Mouse (Mus musculus) 3T3-L1 (cell line): Measurements from ENCODE around the gene Fkbp15.

Experiments used
- DNase-seq: peaks from one replicate; pipeline ENCODE4 v3.0.0-alpha.2; 2015; ENCODE audit warnings: low read depth, low spot score

The Fkbp15 gene

DNA sequence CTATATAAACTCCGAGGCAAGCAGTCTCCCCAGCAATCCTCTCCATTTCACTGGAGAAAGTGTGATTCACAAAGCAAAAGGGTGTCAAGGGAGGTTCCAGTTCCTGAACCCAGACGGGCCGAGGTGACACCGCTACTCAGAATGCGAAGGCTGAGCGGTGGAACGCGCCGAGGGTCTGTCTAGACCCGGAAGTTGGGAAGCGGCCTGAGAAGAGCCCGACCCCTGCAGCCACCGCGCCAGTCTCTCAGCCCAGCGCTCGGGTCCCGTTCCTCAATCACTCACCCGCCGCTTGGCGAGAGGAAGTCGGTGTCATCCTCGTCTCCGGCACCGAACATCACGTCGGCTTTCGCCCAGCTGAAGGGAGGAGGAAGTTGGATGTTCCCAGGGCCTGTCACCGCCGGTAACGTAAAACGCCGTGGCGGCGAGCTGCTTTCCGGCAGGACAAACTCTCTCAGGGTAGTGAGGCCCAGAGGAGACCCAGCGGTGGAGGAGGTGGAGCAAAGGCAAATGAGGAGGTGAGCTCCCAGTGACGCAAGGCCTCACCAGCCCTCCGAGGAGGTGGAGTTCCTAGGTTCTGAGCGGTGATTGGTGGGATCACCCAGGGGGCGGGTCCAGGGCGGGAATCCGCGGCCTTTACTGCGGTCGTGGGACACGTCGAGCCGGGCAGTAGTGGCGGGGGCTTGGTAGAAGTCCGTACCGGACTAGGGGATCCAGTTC lies at the start of gene Fkbp15, which contains the start of gene Slc31a1:
TSS of gene Fkbp15 (minus strand) at position 461 of the 717 bp plus-strand sequence.
TSS of gene Slc31a1 (plus strand) at position 640 of the 717 bp plus-strand sequence.
- DNase-seq = peak; percentile 99

DNA sequence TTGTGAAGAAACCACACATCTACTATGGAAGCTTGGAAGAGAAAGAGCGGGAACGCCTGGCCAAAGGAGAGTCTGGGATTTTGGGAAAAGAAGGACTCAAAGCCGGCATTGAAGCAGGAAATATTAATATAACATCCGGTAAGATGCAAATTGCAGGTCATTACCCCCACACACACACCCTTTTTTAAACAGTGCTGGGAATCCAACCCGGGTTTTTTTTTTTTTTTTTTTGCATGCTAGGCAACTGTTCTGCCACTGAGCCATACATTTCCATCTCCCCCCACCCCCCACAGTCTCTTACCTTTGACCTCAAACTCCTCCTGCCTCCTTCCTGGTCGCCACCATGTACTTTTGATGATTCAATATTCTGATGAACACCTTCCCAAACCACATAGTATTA lies 49.3 kb upstream of the Fkbp15 start:
- DNase-seq = no peak

DNA sequence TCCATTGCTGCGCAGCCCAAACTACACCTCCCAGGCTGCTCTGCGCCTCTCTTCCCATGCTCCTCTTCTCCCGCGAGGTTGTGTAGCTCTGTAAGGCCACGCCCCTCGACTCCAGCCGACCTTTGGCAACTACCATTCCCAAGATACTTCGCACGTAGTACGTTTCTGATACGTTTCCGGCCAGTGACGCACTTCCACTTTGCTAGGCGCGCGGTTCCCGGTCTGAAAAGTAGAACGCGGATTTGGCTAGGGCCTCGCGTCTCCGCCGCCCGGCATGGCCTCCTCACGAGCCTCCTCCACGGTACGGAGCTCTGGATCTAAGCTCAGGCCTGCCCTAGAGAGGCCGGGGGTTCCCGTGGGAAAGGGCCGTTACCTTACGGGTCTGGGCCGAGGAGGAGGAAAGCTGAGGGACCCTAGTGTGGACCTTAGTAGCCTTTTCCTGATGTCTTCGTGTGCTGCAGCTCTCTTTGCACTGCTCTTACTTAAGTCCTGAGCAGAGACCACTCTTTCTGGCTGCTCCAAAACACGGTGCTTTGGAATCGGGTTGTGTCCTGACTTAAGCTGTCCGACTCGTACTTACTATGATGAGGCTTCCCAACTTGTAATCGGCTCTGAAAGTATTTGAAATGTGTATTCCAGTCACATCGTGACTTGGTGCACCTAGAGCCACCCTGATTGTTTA lies 48.4 kb upstream of the Fkbp15 start, which contains the start of the genes Cdc26 and Prpf4:
TSS of gene Cdc26 (minus strand) at position 42 of the 682 bp plus-strand sequence.
TSS of gene Prpf4 (plus strand) at position 197 of the 682 bp plus-strand sequence.
- peak; percentile 100 for DNase-seq

DNA sequence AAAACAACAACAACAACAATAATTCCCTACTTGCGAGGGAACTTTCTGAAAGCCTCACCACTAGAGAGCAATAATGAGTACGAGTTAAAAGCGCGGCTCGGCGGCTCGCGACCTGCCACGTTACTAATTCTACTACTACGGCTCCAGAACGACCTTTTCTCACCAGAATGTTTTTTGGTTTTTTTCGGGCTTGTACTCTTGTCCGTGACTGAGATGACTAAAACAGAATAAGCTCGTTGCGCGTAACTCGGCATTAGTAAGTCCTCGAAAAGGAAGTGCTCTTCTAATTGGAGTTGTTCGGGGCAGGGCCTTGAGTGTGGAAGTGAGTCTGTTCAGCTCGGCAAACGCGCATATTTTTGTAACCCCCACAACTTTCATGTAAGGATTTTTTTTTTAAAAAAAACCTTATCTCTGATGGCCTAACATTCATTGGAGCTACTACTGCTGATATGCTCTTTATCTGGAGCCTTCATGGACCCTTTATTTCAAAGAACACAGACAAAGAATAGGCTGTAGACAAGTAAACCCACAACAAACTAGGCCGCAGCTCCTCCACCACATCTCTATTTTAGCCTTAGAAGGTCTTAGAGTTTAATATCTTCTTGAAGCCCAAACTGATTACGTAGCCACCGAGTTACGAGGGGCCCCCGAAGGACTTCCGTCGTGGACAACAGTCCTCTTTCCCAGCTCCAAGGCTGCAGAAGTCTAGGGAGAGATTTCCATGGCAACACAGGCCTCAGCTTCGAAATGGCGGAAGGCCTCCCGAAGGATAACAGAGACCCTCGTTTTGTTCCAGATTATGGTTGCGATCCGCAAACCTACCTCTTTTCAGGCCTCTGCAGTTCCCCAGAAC lies 47.6 kb upstream of the Fkbp15 start:
- DNase-seq = peak; percentile 70

DNA sequence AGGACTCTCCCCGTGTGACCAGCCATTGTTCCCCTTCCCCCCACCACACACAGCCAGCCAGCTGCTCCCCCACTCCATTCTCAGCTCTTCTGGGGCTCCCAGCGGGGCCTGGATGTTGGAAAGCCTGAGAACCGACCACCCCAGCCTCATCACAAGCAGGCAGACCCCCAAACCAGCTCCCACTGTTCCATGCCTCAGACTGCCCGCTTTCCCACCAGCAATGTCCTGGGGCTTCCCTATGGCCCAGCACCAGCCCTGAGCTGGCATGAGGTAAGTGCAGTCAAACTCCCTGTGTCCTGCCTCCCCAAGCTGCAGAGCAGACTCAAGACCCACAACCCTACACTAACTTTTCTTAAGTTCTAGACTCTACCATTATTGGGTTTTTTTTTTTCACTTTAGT lies 45.8 kb upstream of the Fkbp15 start:
- DNase-seq = no peak

DNA sequence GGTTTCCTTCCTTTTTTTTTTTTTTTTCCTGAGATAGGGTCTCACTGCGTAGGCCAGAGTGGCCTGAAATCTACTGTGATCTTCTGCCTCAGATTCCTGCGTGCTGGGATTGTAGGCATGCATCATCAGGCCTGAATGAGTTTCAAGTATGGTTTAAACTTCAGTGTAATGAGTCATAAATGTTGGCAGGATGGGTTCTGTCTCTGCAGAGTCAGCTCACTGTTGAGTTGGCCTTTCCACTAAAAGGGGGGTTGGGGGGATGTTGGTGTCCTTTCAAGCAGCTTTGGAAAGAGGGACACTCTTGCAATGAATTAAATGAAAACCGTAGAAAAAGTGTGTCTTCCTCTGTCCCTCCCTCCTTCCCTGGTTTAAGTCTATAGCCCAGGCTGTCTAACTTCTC lies 38.6 kb upstream of the Fkbp15 start:
- DNase-seq = peak; percentile 94

DNA sequence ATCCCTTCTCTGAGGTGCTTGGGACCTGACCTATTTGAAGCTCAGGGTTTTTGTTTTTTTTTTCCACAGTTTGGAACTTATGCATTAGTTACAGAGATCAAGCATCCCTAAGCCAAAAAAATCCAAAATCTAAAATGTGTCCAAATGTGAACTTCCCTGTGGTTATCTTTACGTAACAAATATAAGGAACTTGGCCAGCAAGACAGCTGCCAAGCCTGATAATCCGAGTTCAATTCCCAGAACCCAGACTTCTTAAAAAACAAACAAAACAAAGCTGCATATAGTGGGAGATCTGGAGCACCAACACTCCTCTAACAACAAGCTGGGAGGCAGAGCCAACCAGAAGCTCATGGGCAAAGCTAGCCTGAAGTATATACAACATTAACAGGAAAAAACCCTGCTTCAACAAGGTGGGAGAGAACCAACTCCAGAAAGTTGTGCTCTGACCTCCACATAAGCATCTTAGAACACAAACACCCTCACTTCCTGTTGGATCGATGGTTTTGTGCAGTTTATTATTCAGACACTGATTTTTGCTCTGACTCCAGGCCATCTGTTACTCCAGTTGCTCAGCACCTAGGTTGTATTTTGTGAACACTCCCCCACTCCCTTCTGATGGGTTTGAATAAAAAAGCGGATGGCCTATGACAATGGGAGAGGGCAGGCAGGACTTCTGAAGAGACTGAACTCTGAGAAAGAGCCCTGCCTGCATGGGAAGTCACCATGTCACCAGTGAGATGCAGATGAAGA lies 37.4 kb upstream of the Fkbp15 start:
- DNase-seq = no peak

DNA sequence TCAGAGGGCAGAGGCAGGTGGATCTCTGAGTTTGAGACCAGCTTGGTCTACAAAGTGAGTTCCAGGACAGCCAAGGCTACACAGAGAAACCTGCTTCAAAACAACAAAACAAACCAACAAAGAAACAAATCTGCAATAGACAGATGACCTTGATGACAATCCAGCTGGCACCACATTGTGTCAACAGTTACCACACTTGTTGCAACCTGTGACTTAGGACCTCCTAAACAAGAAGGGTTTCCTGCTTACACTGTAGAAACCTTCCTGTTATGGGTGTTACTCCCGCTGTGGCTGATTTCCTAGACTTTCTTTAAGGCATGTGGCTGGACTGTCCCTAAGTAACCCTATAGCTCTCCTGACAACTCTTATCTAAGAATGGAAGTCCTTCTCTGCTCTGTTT lies 35.5 kb upstream of the Fkbp15 start:
- no peak for DNase-seq

DNA sequence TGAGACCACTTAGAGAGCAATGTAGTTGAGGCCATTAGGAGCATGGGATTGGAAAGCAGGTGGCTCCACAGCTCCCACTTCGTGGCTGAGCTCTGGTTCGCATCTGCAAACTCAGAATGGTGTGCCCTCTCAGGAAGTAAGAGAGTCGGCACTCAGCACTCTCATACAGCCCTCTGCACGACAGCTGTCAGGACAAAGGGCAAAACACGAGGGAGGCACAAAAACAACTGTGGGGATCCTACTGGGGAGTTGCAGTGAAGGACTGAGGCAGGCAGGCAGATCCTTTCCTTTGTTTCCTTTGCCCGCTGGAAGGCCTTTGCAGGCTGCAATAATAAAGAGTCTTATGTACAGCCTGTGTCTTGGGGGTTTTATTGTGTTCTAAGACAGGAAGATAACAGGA lies 33.1 kb upstream of the Fkbp15 start:
- DNase-seq = no peak

DNA sequence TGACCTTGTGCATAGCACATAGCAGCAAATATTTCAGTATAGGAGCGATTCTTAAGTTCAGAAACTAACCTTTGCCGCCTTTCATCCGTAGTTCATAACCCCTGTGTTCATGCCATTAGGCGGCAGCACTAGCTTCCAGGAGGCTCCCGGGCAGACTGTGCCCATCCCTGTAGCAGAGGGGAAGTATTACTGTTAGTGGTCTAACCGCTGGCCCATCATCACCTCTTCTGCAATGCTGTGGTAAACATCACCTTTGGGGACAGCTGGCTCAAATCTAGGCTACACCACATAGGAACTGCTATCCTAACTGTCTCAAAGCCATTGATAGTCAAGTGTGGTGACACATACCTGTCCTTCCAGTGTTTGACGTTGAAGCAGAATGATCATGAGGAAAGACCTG lies 31.5 kb upstream of the Fkbp15 start:
- DNase-seq = no peak

DNA sequence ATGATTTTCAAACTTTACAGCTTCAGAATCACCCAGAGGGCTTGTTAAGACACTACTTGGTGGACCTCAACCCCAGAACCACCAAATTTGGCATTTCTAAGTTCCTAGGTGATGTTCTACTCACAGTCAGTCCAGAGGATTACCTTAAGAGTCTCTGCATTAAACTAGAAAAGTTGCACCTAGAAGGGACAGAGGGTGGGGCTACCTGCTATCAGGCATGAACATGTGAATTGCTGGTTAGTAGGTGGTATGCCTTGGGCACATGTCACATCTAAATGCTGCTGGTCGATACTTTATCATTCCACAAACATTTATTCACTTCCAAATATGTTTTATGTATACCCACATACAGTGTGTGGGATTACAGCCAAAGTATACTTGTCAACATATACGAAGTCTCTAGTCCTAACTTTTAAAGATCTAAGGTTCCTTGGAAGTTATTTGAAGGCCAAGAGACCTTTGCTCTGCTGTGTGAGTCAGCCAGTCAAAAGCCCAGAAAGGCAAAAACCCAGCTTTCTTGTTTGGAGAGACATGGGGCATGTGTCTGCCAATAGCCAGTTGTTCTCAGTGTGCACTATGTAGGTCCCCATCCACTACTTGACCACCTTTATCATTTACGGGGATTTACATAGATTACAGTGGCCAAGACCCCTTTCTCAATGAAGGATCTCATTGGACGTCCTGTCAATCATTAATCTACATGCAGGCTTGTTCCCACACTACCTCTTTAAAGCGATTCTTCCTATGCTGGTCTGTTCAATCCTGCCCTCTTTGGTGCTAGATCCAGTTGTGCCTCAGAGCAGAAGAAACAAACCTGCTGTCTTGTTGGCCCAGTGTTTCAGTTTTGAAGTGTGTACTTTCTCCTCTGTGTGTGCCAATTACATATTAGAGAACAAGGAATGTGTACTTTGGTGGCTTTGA lies 29.5 kb upstream of the Fkbp15 start:
- DNase-seq = no peak

DNA sequence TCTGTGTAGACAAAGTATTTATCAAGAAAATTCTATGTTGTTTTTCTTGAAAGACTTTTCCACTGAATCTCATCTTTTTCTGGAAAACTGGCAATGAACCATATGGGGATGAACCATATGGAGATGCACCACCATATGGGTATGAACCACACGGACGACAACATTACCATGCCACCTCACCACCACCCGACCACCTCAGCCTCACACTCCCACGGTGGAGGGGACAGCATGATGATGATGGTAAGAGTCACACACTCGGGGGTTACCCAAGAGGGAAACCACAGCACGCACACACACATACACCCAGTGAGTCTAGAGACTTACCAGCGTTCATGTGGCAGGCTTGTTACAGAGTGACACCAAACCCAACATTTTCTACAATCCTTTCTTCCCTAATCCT lies 25.1 kb upstream of the Fkbp15 start:
- no peak for DNase-seq

DNA sequence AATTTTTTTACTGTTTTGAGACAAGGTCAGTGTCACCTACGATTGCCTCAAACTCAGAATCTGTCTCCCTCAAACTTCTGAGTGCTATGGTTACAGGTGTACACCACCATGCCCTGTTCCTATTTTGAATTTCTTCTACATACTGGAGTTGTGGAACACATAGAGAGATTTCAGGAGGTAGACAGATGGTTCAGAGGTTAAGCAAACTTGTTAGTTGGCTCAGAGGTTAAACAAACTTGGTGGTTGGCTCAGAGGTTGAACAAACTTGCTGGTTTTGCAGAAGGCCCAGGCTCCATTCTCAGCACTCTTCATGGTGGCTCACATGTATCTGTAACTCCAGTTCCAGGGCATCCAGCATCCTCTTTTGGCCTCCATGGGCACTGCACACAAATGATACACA lies 23.8 kb upstream of the Fkbp15 start:
- DNase-seq = no peak

DNA sequence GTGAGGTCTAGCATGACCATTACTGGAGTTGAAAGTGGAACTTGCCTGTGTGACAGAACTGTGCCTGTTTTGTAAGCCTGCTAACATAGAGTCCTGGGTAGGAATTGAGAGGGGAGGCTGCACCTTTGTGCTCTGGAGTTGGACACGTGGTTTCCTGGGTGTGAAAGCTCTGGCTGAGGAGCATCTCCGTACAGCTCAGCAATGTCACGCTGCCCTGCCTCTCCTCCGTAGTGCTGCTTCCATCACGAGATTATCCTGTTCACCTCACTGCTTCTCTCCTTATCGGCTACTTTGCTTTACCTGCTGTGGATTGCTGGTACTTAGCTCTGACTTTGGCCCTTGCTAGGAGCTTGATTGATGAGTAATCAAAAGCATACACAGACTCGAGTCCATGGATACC lies 23.4 kb upstream of the Fkbp15 start:
- DNase-seq = no peak

DNA sequence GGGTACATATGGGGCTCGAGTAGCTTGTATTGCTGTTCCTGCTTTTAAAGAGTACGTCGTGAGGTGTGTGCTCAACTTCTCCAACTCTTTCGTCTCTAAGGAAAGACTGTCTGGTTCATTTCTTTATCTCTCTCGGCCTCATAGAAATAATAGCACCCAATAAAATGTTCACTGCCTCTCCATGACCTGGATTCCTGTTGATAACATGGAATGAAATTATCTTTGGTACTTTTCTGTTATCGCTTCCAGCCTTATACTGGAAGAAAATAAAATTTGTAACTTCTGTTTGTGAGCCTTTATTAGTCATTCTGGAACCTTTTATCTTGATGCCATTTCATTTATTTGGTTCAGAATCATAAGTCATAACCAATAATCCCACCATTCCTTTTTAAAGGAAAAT lies 22.9 kb upstream of the Fkbp15 start:
- DNase-seq = no peak

DNA sequence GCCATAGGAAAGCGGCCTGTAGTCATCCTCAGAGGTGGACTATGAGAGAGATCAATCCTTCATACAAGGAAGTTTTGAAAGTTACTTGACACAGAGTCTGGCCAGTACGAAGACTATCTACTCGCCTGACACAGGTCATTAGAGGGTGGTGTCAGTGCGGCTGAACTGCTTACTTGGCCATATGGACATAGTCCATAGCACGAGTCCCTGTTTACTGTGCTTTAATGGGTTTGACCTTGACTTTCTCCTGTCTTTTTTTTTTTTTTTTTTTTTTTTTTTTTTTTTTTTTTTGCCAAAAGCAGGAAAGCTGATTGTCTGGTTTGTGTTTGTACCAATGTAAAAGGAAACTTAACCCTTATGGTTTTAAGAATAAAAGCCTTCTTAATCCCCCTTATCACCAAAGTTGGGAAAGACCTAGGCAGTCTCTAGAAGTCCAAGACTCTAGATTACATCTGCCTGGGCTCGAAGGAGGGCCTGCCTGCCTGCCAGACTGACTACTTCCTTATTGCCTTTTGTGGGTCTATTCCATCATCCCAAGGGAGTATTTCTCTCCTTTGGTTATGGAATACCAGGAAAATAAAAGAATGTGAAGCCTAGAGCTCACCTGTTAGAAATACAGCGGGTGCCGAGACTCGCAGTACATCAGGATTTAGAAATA lies 19.5 kb upstream of the Fkbp15 start:
- DNase-seq = no peak

DNA sequence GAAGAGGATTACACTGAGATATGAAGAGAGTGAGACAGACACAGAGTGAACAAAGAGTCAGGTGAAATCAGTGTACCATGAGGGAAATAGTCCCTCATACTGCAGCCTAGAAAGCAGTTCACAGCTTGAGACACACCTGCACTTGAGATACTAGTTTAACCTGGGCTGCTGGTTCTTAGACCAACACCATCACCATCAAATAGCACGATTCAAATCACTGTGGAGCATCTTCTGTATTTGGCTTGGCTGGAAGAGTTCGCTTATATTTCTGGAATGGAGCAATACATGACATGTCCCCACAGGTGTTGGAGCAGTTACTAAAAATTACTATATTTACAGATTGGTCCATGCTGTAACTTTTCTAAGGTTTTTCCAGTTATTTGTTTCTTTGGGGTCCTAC lies 15.8 kb upstream of the Fkbp15 start:
- DNase-seq = no peak

DNA sequence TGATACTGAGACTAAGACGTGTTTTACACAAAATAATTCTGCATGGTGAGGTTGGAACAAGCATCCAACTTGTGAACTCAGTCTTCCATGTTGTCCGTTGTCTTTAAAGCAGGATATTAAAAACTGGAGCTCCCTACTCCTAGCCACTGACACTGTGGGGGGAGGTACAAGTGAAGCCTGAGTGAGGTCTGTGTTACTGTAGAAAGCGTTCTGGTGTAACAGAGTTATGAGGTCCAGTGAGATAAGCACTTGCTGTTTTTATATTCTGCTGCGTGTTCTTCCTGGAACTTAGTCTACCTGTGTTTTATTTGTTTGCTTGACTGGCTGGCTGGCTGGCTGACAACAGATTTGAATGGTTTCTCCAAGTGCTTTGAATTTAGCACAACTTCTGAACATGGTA lies 14.0 kb upstream of the Fkbp15 start:
- DNase-seq = no peak

DNA sequence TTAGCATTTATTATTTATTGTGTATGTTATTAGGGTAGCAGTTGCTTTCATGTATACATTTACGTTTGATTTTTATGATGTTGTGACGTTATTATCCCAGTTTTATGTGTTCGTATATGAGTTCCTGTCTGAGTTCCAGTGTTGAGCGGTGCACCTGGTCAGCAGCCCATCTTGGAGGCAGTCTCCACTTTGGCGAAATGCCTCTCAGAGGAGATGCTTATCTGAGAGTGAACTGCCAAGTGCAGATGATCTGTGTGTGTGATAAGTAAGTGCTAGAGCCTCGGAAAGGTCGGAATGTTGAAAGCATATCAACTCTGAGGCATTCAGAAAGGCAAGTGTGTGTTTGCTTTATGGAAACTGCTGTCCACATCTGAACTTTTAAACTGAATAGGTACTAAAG lies 13.3 kb upstream of the Fkbp15 start:
- no peak for DNase-seq
